Mouse (Mus musculus): Measurements from ENCODE around the gene Slain1.

Gene Slain1

GRCm38 (mm10) chr14:103649896-103650334 lies at the start of gene Slain1:
Gene Slain1 (plus strand): TSS chr14:103650228.
- peak; percentile 90 for DNase-seq (ENCODE audit: low read depth, low spot score)

GRCm38 (mm10) chr14:103608063-103608462 lies 42.0 kb upstream of the Slain1 start:
- no peak for DNase-seq (ENCODE audit: low read depth, low spot score)

- DNase-seq (ENCODE audit: low read depth, low spot score), result no peak
Observed at GRCm38 (mm10) chr14:103613573-103614271, 36.3 kb upstream of the Slain1 start.

GRCm38 (mm10) chr14:103614272-103614587 lies 35.8 kb upstream of the Slain1 start:
- DNase-seq (ENCODE audit: low read depth, low spot score), result no peak

- no peak for DNase-seq (ENCODE audit: low read depth, low spot score)
Observed at GRCm38 (mm10) chr14:103619756-103620155, 30.3 kb upstream of the Slain1 start.

GRCm38 (mm10) chr14:103621207-103621606 lies 28.8 kb upstream of the Slain1 start:
- no peak for DNase-seq (ENCODE audit: low read depth, low spot score)

DNA sequence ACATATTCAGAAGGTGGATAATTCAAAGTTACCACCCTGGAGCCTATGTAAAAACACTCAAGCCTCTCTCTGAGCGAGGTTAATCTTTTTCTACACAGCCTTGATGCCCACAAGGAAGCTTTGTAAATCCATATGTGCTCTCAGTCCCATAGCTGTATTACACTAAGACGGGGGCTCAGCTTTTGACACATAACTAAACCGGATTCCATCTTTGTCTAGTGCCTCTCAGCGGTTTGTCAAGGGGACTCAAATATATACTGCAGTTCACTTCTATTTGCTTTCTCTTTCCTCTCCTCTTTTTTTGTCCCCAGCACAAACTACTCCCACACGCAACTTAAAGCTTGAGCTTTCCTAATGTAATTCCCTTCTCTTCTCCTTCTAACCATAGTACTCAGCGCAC lies 23.9 kb upstream of the Slain1 start:
- no peak for DNase-seq (ENCODE audit: low read depth, low spot score)

GRCm38 (mm10) chr14:103629639-103630364 lies 20.2 kb upstream of the Slain1 start:
- no peak for DNase-seq (ENCODE audit: low read depth, low spot score)

- DNase-seq (ENCODE audit: low read depth, low spot score), result peak; percentile 14
Observed at GRCm38 (mm10) chr14:103630545-103630944, 19.5 kb upstream of the Slain1 start.

- no peak for DNase-seq (ENCODE audit: low read depth, low spot score)
Observed at GRCm38 (mm10) chr14:103643933-103644332, 6.1 kb upstream of the Slain1 start.

DNA sequence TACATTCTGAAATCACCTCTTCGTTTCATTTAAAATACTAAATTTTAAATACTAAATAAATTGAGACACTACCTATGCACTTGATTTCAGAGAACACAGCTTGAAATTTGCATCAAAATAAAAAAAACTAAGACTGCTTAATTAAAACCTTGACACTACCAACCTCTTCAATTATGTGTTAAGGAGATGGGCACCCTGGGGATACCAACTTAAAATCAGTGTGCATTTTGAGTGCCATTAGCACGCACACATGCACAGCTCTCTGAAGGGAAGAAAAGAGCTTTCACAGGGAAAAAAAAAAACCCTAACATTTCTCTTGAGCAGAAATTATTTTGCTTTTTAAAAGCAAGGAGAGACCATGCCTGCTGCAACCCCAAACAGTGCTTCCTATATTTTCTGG lies 2.0 kb upstream of the Slain1 start:
- DNase-seq (ENCODE audit: low read depth, low spot score), result no peak

DNA sequence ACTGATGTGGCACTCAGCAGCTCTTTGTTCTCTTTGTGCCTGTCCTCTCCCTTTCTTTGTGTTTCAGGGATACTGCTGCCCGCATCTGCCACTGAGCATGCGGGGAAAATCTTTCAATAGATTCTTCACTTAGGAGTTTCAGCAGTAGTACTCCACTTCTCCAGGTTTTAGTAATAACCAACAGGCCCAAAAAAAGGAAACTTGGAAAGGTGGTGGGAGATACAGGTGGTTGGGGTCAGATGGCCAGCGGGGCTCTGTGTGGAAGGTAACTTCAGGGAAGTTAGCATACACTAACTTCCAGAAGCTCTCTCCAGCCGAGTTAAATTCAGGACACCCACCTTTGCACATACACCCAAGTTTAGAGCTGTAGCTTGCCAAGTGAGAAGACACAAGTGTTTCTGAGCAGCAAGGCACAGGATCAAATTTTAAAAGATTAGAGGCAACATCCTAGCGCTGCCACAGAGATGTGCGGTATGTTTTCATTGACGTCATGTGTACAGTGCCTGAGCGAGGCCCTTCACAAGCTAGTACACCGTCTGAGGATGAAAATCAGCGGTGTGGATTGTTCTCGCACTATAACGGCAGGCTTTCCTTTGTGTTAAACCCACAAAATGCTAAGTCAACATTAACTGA lies 1.3 kb upstream of the Slain1 start:
- peak; percentile 43 for DNase-seq (ENCODE audit: low read depth, low spot score)

DNA sequence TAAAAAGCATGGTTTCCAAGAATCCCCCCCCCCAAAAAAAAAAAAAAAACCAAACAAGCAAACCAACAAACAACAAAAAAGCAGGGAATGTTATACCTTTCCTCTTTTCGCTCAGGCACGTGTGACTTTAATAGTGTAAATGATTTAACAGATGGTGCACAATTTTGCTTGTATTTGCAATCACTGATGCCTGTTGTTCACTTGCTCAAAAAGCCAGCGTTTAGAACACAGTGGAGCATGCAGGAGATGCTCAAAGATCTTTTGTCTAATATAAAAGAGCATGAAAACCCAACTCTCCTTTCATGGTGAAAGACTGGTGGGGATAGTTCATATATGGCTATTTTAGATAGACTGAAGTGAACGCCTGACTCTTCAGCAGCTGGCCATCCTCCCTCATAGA lies 726 bp upstream of the Slain1 start:
- DNase-seq (ENCODE audit: low read depth, low spot score), result peak; percentile 5

DNA sequence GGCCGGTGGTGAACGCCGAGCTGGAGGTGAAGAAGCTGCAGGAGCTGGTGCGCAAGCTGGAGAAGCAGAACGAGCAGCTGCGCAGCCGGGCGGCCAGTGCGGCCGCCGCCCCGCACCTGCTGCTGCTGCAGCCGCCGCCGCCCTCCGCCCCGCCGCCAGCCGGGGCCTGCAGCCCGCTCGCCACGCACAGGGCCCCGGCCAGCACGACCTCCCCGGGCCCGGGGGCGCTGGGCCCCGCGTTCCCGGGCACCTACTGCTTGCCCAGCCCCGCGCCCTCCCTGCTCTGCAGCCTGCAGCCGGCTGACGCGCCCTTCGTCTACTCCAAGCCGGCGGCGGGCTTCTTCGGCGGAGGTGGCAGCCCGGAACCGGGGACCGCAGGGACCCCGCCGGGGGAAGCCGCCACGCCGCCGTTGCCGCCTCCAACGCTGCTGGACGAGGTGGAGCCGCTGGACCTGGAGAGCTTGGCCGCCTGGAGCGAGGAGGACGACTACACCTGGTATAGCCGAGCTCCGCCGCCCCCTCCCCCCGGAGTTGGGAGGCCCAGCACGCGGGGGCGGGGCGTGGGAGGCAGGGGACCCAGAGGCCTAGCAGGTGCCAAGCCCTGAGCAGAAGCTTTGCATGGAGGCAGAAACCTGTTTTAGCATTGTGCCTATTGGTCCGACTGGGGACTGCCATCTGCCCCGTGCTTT lies 529 bp downstream of the Slain1 start:
- peak; percentile 72 for DNase-seq (ENCODE audit: low read depth, low spot score)

DNA sequence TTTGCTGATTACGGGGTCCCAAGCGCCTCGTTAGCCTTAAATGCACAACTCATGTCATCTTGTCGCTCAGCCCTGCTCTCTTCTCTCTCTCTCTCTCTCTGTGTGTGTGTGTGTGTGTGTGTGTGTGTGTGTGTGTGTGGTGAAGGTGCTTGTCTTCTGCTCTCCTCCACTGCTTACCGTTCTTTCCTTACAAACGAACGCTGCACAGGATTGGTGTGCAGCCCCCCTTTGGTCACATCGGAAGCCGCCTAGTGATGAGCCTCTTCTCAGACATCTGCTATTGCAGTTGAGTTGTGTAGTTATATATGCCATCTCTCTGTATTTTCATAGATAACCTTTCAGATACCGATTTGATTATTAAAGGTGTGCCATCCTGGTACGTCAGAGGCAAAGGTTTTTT lies 1.1 kb downstream of the Slain1 start:
- DNase-seq (ENCODE audit: low read depth, low spot score), result no peak

GRCm38 (mm10) chr14:103651562-103651961 lies 1.5 kb downstream of the Slain1 start:
- no peak for DNase-seq (ENCODE audit: low read depth, low spot score)

DNA sequence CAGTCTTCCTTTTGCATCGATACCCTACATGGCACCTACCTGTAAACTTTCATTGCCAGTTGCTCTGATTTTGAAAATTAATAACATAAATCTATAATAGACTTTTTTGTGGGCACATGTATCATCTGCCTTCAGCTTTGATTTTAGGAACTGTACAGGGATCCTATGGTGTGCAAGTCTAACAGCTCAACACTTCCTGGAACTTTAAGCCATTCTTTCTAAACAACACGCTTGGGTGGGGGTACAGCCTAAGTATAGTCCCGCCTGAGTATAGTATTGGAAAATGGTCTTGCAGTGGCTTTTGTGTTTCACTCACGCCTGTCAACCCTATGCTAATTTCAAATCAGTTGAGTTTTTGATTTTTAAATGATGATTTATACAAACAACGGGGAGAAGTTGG lies 2.5 kb downstream of the Slain1 start:
- DNase-seq (ENCODE audit: low read depth, low spot score), result no peak

DNA sequence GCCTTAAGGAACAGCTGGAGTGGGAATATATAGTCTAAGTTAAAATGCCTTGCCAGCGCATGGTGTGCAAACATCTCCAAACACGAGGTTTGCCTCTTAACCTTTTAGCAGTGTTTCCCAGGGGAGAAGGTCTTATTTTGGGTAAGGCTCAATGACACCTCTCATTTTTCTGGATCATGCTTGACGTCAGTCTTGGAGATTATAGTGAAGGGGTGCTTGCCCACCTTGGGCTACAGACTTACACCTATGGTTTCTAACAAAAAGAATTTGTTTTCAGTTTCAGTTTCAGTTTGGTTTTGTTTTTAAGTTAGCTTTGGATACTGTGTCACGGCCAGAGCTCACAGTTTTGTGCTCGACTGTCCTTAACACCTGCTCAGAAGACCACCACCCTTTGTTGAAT lies 3.8 kb downstream of the Slain1 start:
- DNase-seq (ENCODE audit: low read depth, low spot score), result no peak

DNA sequence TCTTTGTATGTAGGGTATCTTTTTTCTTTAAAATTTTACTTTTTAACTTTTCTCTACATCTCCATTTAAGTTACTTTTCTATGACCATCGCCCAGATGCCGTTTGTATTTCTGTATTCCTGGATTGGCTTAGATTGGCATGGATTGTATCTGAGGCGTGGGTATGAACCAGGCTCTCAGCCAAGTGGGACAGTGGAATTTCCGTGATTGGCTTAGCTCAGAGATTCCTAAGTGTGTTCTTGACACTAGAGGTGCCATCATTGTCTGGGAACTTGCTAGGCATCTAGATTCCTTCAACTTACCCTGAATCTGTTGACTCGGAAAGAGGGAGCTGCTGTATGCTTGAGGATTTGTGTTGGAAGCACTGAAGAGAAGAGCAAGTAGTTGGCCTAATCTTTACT lies 5.4 kb downstream of the Slain1 start:
- no peak for DNase-seq (ENCODE audit: low read depth, low spot score)

- no peak for DNase-seq (ENCODE audit: low read depth, low spot score)
Observed at GRCm38 (mm10) chr14:103657876-103658275, 7.8 kb downstream of the Slain1 start.

- DNase-seq (ENCODE audit: low read depth, low spot score), result peak; percentile 28
Observed at GRCm38 (mm10) chr14:103663026-103663425, 13.0 kb downstream of the Slain1 start.

- DNase-seq (ENCODE audit: low read depth, low spot score), result no peak
Observed at GRCm38 (mm10) chr14:103664391-103664790, 14.4 kb downstream of the Slain1 start.

All from R1 (cell line).